Mouse (Mus musculus) lung, postnatal 4 days (tissue): ENCODE results near the gene C1qtnf3.
A peak's percentile ranks its signal among the peaks of the same experiment; 100 is the strongest.

ENCODE experiments used
- DNase-seq, 2 experiments: peaks; one replicate each; pipeline ENCODE4 v3.0.0; 2021

The C1qtnf3 gene

GRCm38 (mm10) chr15:10951951-10952759 is at the start of gene C1qtnf3:
Gene C1qtnf3 (plus strand): TSS chr15:10952332.
- DNase-seq: no peak

DNA sequence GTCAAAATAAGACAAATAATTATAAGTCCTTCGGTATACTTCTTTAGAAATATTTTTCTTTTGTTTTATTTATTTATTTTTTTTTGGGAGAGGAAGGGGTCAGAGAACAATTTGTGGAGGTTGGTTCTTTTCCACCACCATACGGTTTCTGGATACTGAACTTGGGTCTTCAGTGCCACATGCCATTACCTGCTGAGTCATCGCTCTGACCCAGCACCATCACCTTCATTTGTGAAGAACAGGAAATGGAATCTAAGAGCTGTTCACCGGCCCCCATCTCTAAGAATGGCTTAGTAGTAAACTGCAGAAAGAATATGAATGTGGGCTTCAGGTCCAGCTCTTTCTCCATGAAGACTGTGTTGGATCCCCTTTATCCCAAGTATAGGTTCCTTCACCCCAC is 49.8 kb upstream of the C1qtnf3 start:
- no peak for DNase-seq

DNA sequence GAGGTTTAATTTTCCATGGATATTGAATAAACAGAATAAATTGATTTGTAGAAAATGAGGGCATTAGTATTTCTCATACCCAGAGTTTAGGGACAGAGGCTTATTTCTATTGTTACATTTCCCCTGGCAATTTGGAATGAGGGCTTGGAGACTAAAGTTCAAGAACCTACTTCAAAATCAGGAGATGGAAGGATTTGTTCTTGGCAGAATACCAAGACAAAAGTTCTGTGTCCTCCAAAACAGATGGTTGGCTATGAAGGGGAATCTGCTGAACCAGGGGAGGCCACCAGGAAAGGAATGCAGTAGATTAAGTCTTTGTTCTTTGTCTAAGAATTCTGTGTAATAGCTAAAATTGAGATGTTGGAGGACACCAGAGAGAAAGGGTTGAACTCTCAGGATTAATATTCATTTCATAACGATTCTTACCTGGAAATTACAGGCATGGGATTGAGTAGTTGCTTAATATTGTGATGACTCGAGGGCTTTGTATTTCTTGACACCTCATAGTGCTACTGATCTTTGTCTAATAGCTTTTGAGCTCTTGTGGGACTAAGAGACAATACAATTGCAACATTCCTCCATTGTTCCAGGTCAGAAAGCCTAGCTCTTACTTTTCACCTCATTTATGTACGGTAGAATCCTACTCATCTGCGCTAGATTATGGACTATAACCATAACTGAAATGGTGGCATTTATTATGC is 35.4 kb upstream of the C1qtnf3 start:
- DNase-seq: no peak

DNA sequence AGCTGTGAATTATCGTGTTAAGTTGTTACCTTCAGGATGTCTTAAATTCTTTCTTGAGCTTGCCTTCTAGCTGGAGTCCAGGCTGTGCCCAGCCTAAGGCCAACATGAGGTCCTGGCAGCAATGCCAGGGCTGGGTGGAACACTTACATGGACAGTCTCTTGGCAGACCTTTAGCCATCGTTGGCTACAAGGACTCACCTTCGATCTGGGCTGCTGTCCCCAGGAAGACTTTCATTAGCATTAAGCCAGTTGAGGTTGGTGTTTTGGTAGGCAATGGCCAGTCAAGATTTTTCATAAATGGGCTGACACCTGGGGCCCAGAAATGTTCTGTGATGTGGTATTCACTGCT is 34.8 kb upstream of the C1qtnf3 start:
- no peak for DNase-seq

DNA sequence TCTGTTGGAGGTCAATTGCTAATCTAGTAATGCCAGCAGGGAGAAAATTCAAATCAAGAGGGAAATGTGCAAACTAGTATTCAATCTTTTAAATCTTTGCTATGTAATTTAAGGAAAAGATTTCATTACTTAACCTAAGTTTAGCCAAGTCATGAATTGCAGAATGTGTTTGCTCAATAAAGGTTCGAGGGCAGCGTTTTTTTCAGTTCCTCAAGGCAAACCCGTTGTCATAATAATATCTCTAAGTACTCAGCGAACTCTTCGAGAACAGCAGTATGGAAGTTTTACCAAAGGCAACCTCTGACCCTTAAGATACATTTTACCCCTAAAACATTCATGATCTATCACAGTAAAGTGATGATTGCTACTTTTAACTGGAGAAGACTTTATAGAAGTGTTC is 31.9 kb upstream of the C1qtnf3 start:
- no peak for DNase-seq

DNA sequence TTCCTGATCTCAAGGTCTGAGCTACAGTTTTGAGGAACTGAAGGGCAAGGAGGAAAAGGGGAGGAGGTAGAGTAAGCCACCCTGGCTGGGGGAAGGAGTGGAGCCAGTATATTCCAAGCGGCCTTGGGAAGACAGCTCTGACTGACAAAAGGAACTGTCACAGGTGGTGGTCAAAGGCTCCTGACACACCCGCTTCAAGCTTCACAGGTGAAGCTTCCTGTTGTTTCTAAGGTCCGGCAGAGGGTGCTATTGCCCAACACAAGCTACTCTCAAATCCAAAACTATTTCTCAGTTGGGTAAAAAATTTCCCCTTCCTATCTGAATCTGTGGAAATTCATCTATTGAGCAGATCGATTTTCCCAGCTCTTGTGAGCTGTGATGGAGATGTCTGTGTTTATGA is 31.1 kb upstream of the C1qtnf3 start:
- no peak for DNase-seq

DNA sequence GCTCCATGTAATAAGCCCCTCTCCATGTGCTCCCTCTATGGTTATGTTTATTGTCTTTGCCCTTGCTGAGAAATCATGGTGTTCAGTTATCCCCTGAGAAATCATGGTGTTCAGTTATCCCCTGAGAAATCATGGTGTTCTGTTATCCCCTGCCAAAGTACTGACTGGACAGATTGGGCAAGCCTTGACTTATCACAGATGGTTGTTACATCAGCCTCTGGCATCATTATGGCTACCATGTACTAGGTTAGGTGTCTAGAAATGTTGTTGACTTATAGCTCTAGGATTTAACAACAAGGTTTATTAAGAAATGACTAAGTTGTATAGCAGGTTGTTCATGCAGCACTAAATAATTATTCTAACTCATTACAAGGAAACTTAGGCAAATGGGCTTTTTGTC is 30.1 kb upstream of the C1qtnf3 start:
- no peak for DNase-seq

GRCm38 (mm10) chr15:10922570-10922969 is 29.6 kb upstream of the C1qtnf3 start:
- DNase-seq: no peak

DNA sequence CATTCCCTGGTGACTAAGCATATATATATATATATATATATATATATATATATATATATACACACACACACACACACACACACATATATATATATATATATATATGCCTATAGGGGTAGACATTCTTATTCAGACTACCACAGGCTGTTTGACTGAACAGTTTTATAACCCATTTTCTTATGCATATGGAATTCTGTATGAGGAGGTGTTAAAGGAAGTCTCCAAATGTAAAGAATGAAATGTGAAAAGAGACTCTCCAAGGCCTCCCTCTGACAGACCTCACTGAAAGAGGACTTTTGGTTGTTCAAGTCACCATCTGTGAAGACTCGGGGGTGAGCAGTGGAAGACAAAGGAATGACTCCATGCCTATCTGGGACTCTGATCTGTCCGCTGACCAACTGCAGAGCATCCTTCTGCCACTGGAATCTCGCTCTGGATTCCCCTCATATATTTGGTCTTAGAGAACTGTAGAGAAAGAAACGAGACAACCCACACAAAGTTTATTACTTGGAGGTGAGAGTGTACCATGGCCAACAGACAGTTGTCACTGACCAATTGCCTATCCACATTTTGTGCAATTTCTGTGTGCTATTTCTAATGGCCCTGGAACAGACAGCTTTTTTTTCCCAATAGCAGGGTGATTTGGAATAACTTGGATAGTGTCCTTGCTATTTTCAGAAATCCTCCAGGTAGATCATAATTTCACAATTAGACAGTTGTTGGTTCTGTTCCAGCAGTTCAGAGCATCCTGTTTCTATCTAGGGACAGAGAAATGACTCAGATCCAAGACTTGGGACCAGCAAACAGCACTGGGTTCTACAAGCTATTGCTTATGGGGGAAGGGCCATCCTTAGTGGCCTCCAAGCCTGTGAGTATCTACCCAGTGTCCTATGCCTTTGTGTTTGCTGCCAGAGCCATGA is 28.8 kb upstream of the C1qtnf3 start:
- no peak for DNase-seq

DNA sequence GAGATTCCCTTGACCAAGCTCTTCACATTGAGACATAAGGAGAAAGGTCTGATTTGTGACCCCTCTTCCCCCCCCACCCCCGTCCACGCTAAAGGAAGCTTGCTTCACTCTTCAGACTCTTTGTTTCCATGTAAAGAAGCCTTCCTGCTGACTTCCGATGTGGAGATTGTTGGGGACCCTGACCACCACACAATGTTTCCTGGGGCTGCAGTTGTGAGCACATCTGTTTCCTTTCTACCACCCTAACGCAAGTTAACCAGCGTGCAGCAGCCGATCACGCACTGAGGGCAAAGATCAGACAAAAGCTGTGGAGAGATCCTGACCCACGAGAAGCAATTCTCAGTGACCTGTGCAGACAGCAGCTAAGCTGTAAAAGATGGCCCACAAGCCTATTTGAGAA is 24.8 kb upstream of the C1qtnf3 start:
- DNase-seq: no peak

- no peak for DNase-seq
Measured at GRCm38 (mm10) chr15:10928633-10929270, 23.4 kb upstream of the C1qtnf3 start.

DNA sequence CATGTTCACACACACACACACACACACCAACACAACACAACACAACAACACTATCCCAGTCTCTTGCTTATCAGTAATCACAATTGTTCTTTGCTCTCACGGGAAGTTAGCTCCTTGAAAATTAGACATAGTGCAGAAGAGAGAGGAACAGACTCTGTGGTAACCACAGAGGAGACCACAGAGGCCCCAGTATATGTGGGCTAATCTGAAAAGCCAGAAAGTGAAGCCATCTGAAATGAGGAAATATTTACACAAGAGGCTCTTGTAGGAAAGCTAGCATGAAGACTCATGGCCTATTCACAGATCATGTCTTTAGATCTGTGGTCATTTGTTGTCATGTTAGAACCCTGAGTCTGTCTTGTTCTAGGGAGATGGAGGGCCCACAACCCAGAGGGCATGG is 18.2 kb upstream of the C1qtnf3 start:
- no peak for DNase-seq

DNA sequence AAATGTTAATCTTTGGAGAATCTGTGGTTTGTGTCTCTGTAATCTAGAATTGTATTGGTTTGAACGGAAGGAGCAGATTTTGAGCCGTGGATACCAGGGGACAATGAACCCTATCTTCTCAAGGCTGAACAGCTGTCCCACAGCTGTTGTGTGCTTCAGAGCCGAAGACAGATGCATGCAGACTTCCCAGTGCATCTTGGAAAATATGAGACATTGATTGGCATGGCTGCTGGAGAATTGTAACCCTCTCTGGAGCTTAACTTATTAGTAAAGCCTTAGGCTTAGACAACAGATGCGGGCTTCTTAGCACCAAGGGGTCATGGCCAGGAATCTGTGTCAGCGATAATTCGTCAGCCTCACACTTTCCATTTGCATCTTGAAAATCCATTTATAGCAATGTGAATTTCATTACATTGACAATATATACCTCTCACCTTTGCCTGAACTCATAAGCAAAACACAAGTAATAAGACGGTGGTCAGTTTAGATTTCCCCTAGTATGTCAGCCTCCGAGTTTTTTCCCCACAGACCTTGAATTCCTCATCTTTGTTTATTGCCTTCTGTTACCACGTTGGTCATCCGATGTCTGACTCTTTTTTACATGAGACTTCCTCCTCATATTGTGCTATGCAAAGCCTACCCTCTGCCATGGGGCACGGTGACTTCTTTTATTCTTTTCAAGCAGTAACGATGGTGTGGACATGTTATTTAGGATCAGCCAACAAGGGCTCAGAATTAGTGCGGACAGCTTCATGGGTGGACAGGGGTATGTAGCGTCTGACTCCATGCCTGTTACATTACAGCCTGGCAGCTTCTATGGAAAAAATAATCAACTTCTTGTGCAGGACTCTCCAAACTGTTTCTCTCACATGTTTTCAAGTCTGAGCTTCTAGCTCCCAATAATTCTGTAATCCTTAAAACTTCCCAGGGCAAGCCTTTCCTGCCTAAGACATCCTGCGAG is 11.7 kb upstream of the C1qtnf3 start:
- DNase-seq: peak; percentile 25 to 50

- no peak for DNase-seq
Measured at GRCm38 (mm10) chr15:10941901-10942300, 10.2 kb upstream of the C1qtnf3 start.

GRCm38 (mm10) chr15:10947852-10948251 is 4.3 kb upstream of the C1qtnf3 start:
- no peak for DNase-seq

DNA sequence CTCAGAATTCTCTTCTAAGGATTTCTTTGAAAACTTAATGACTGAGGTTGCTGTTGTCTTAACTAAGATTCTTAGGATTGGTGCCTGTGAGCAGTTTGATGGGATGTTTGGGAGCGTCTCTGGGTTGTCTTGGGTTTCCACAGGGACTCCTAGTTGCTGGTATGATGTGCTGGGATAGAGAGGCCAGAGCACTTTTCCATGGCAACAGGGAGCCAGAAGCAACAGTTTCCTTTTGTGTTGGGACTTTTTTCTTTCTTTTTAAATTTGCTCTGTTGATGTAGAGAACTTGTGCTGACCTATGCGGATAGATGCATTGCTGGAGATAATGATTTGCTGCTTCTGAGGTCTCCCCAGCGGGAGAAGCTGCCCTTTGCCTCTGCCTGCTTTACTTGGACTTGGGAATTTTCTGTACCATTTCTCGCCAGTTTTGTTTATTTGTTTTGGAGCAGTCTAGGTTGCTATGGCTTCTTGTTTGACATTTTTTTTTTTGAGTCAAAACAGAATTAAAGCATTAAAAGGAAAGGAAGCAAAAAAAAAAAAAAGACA is 701 bp downstream of the C1qtnf3 start:
- DNase-seq: no peak

- DNase-seq: no peak
Measured at GRCm38 (mm10) chr15:10953465-10953864, 1.3 kb downstream of the C1qtnf3 start.

DNA sequence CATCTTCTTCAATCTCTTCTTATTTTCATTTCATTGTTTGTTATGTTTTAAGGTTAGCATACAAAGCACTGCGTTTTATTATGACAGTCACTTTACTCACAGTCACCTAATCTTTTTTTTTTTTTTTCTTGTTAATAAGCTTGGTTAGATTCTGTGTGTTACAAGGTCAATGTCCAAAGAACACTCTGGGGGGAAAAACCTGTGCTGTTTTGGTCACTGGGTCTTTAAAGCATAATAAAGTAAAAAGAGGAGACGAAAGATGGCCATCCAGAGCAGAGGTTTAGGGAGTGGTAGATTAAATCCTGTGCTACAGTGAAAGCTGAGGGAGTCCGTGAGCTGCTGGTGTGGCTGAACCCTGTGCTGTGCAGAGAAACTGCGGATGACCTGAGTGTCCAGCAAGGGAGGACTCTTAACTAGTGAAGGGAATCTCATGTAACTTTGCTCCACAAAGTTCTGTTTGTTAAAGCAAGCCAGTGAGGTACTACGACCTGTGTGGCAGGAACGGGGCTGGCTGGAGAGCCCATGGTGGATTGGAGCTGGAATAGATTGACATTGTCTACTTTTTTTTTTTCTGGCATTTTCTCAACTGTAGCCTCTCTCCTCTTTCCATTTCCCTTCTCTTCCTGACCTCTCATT is 2.4 kb downstream of the C1qtnf3 start:
- no peak for DNase-seq

GRCm38 (mm10) chr15:10955156-10955555 is 3.0 kb downstream of the C1qtnf3 start:
- DNase-seq: no peak

GRCm38 (mm10) chr15:10956706-10957105 is 4.6 kb downstream of the C1qtnf3 start:
- no peak for DNase-seq
